Mouse (Mus musculus): Measurements from ENCODE around the gene Gm4201. TPM values are rescaled to one million over a fixed set of nuclear protein-coding genes. Genes with fewer than 3 reads are reported as not detected.
"Not testable (repeated sequence)": the region's sequence is repeated elsewhere in the genome, so short reads cannot be mapped to it uniquely, and the experiment has no call there.

Gene Gm4201
- polyA plus RNA-seq (2014; fragmentation: Nextera tagmentation; extraction: Ambion mirVana), result not detected in 2 replicates

GRCm38 (mm10) chr7:22565243-22565642, at the start of gene Gm4201:
Gene Gm4201, minus strand, starts transcription at chr7:22565343.
- not testable (repeated sequence) for H3K4me2 ChIP-seq (ENCODE audit: low read depth, low read length, severe bottlenecking); H3K9ac ChIP-seq (ENCODE audit: low read length); H3K4me1 ChIP-seq (replicated peaks; ENCODE audit: control insufficient read depth, insufficient read depth, low read length); H3K27me3 ChIP-seq (ENCODE audit: control insufficient read depth, insufficient read depth, low read length); H3K4me3 ChIP-seq (ENCODE audit: low read depth, low read length); H3K9me3 ChIP-seq (ENCODE audit: control insufficient read depth, low read length); ATAC-seq (replicated peaks; ENCODE audit: low FRiP score); H3K36me3 ChIP-seq (ENCODE audit: control insufficient read depth, insufficient read depth, low read length); H3K27ac ChIP-seq (ENCODE audit: low read depth, low read length); DNase-seq (ENCODE audit: low spot score)
- no CpG with 5 or more reads among the region's 3 CpGs for WGBS

DNA sequence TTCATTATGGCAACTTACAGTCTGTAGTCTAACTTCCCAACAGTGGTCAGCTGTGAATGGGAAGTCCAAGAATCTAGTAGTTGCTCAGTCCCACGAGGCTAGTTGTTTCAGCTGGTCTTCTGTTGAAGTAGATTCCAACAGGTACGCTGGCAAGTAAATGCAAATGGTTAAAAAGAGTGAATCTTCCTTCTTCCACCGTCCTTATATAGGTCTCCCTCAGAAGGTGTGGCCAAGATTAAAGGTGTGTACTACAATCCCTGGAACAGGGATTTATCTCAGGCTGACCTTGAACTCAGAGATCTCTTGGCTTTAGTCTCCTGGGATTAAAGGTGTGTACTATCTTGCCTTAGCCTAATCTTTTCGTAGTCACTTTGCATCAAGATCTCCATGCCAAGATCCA, 22.9 kb upstream of the Gm4201 start, which contains the start of gene Gm4565:
Gene Gm4565, minus strand, starts transcription at position 101 of the 400 bp plus-strand sequence.
- H3K4me2 ChIP-seq (ENCODE audit: low read depth, low read length, severe bottlenecking); H3K36me3 ChIP-seq (ENCODE audit: control insufficient read depth, insufficient read depth, low read length); H3K9ac ChIP-seq (ENCODE audit: low read length); H3K9me3 ChIP-seq (ENCODE audit: control insufficient read depth, low read length); ATAC-seq (replicated peaks; ENCODE audit: low FRiP score); DNase-seq (ENCODE audit: low spot score); H3K4me1 ChIP-seq (replicated peaks; ENCODE audit: control insufficient read depth, insufficient read depth, low read length); H3K27ac ChIP-seq (ENCODE audit: low read depth, low read length); H3K4me3 ChIP-seq (ENCODE audit: low read depth, low read length); H3K27me3 ChIP-seq (ENCODE audit: control insufficient read depth, insufficient read depth, low read length): not testable (repeated sequence)
- 91% methylated on average over 1 of the region's 4 CpGs for WGBS

DNA sequence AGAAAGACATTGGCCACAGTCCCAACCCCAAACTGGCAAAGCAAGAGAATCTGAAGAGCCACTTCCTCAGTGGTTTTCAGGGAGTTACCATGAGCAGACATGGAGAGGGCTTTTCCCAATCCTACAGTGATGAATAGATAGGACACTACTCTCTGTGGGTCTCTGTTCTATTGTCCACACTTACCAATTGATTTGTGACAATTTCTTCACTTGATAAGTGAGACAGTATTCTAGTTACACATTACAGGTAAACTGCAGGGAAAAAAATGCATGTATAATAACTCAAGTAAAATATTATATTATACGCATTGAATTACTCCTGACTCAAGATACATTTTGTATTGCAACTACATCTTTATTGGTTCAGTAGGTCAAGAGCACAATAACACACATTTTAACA, 30.4 kb downstream of the Gm4201 start, which contains the start of gene Gm8677:
Gene Gm8677, minus strand, starts transcription at position 101 of the 400 bp plus-strand sequence.
- not testable (repeated sequence) for DNase-seq (ENCODE audit: low spot score); ATAC-seq (replicated peaks; ENCODE audit: low FRiP score); H3K27me3 ChIP-seq (ENCODE audit: control insufficient read depth, insufficient read depth, low read length); H3K9ac ChIP-seq (ENCODE audit: low read length); H3K27ac ChIP-seq (ENCODE audit: low read depth, low read length); H3K4me3 ChIP-seq (ENCODE audit: low read depth, low read length); H3K4me1 ChIP-seq (replicated peaks; ENCODE audit: control insufficient read depth, insufficient read depth, low read length); H3K4me2 ChIP-seq (ENCODE audit: low read depth, low read length, severe bottlenecking); H3K9me3 ChIP-seq (ENCODE audit: control insufficient read depth, low read length); H3K36me3 ChIP-seq (ENCODE audit: control insufficient read depth, insufficient read depth, low read length)
- no CpG with 5 or more reads among the region's 1 CpGs for WGBS

DNA sequence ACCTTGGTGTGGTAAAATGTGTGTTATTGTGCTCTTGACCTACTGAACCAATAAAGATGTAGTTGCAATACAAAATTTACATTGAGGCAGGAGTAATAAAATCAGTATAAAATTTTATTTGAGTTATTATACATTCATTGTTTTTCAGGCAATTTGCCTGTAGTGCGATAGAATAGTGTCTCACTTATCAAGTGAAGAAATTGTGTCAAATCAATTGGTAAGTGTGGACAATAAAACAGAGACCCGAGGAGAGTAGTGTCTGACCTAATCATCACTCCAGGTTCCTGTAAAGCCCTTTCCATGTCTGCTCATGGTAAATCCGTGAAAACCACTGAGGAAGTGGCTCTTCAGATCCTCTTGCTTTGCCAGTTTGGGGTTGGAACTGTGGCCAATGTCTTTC, 42.5 kb downstream of the Gm4201 start, which contains the start of gene Vmn1r152:
Gene Vmn1r152, plus strand, starts transcription at position 301 of the 400 bp plus-strand sequence.
- not testable (repeated sequence) for H3K9ac ChIP-seq (ENCODE audit: low read length); H3K36me3 ChIP-seq (ENCODE audit: control insufficient read depth, insufficient read depth, low read length); H3K4me2 ChIP-seq (ENCODE audit: low read depth, low read length, severe bottlenecking); H3K4me3 ChIP-seq (ENCODE audit: low read depth, low read length); DNase-seq (ENCODE audit: low spot score); H3K9me3 ChIP-seq (ENCODE audit: control insufficient read depth, low read length); H3K27me3 ChIP-seq (ENCODE audit: control insufficient read depth, insufficient read depth, low read length); H3K4me1 ChIP-seq (replicated peaks; ENCODE audit: control insufficient read depth, insufficient read depth, low read length); ATAC-seq (replicated peaks; ENCODE audit: low FRiP score); H3K27ac ChIP-seq (ENCODE audit: low read depth, low read length)
- no CpG with 5 or more reads among the region's 3 CpGs for WGBS

Other genes with a start within 250 kb of the Gm4201 start
- gene Gm4187, start 235.6 kb downstream of the Gm4201 start, polyA plus RNA-seq (2014; fragmentation: Nextera tagmentation; extraction: Ambion mirVana), result not detected in 2 replicates
- not detected in 2 replicates for gene Gm8660, start 194.3 kb downstream of the Gm4201 start, polyA plus RNA-seq (2014; fragmentation: Nextera tagmentation; extraction: Ambion mirVana)
- gene Vmn1r148, start 151.8 kb downstream of the Gm4201 start, polyA plus RNA-seq (2014; fragmentation: Nextera tagmentation; extraction: Ambion mirVana), result not detected in 2 replicates
- gene Vmn1r149, start 127.1 kb downstream of the Gm4201 start, polyA plus RNA-seq (2014; fragmentation: Nextera tagmentation; extraction: Ambion mirVana), result not detected in 2 replicates
- not detected in 2 replicates for gene Gm10665, start 101.3 kb downstream of the Gm4201 start, polyA plus RNA-seq (2014; fragmentation: Nextera tagmentation; extraction: Ambion mirVana)
- gene Vmn1r151, start 65.7 kb downstream of the Gm4201 start, polyA plus RNA-seq (2014; fragmentation: Nextera tagmentation; extraction: Ambion mirVana), result not detected in 2 replicates
- gene Vmn1r152, start 42.4 kb downstream of the Gm4201 start, polyA plus RNA-seq (2014; fragmentation: Nextera tagmentation; extraction: Ambion mirVana), result not detected in 2 replicates
- gene Gm8677, start 30.5 kb downstream of the Gm4201 start, polyA plus RNA-seq (2014; fragmentation: Nextera tagmentation; extraction: Ambion mirVana), result not detected in 2 replicates
- not detected in 2 replicates for gene Gm4565, start 22.8 kb upstream of the Gm4201 start, polyA plus RNA-seq (2014; fragmentation: Nextera tagmentation; extraction: Ambion mirVana)
- not detected in 2 replicates for gene Vmn1r155, start 92.7 kb upstream of the Gm4201 start, polyA plus RNA-seq (2014; fragmentation: Nextera tagmentation; extraction: Ambion mirVana)
- gene Gm8693, start 127.0 kb upstream of the Gm4201 start, polyA plus RNA-seq (2014; fragmentation: Nextera tagmentation; extraction: Ambion mirVana), result not detected in 2 replicates
- not detected in 2 replicates for gene Gm4567, start 154.4 kb upstream of the Gm4201 start, polyA plus RNA-seq (2014; fragmentation: Nextera tagmentation; extraction: Ambion mirVana)
- not detected in 2 replicates for gene Vmn1r157, start 196.4 kb upstream of the Gm4201 start, polyA plus RNA-seq (2014; fragmentation: Nextera tagmentation; extraction: Ambion mirVana)
- gene Vmn1r158, start 225.4 kb upstream of the Gm4201 start, polyA plus RNA-seq (2014; fragmentation: Nextera tagmentation; extraction: Ambion mirVana), result not detected in 2 replicates

Measured in forebrain, embryonic 11.5 days (tissue).